Mouse (Mus musculus): ENCODE data around the gene Apobec3. TPM values are rescaled to one million over a fixed set of nuclear protein-coding genes. Genes with fewer than 3 reads are reported as not detected.
"Not testable (repeated sequence)": the region's sequence is repeated elsewhere in the genome, so short reads cannot be mapped to it uniquely, and the experiment has no call there.

Apobec3 gene
- polyA plus RNA-seq, 1 experiment from 2014 or later: 4.3 TPM

GRCm38 (mm10) chr15:79879319-79879718, 12.1 kb upstream of the Apobec3 start:
- 44% methylated on average over 13 of the region's 13 CpGs for WGBS
- Histone ChIP-seq H3K4me1 (replicated peaks) (peaks cover 17% of the 10 kb centered on the region), H3K9me3 (no peaks in the 10 kb centered on the region), H3K4me2 (no peak overlapping the region), H3K27ac (replicated peaks) (peak overlapping the region; percentile 56), H3K9ac (no peak overlapping the region), H3K27me3 (no peaks in the 10 kb centered on the region), H3K36me3 (no peaks in the 10 kb centered on the region), H3K4me3 (no peak overlapping the region)
- ATAC-seq (ENCODE audit: low FRiP score, low read depth): no peak

GRCm38 (mm10) chr15:79880477-79880876, 11.0 kb upstream of the Apobec3 start:
- Histone ChIP-seq H3K4me1 (replicated peaks) (peaks cover 17% of the 10 kb centered on the region), H3K27ac (replicated peaks) (no peak overlapping the region), H3K4me3 (no peak overlapping the region), H3K9me3 (no peaks in the 10 kb centered on the region), H3K27me3 (no peaks in the 10 kb centered on the region), H3K36me3 (no peaks in the 10 kb centered on the region), H3K9ac (no peak overlapping the region), H3K4me2 (no peak overlapping the region)
- 81% methylated on average over 3 of the region's 3 CpGs for WGBS
- ATAC-seq (ENCODE audit: low FRiP score, low read depth): no peak

- Histone ChIP-seq H3K27ac (replicated peaks) (peak overlapping the region; percentile 96), H3K4me1 (replicated peaks) (peaks cover 17% of the 10 kb centered on the region), H3K9me3 (no peaks in the 10 kb centered on the region), H3K36me3 (no peaks in the 10 kb centered on the region), H3K4me2 (peak overlapping the region; percentile 74), H3K27me3 (no peaks in the 10 kb centered on the region), H3K9ac (peak overlapping the region; percentile 70), H3K4me3 (peak overlapping the region; percentile 44)
- ATAC-seq (ENCODE audit: low FRiP score, low read depth): peak; percentile 82
- 17% methylated on average over 19 of the region's 19 CpGs for WGBS
These were observed 8.7 kb upstream of the Apobec3 start for GRCm38 (mm10) chr15:79882623-79883267.

- Histone ChIP-seq H3K9ac (peak overlapping the region; percentile 70), H3K4me2 (peak overlapping the region; percentile 74), H3K36me3 (no peaks in the 10 kb centered on the region), H3K27ac (replicated peaks) (peak overlapping the region; percentile 96), H3K4me3 (peak overlapping the region; percentile 44), H3K9me3 (no peaks in the 10 kb centered on the region), H3K4me1 (replicated peaks) (peaks cover 17% of the 10 kb centered on the region), H3K27me3 (no peaks in the 10 kb centered on the region)
- ATAC-seq (ENCODE audit: low FRiP score, low read depth): peak; percentile 92
- under 1% methylated on average over 30 of the region's 30 CpGs for WGBS
These were observed 8.1 kb upstream of the Apobec3 start for GRCm38 (mm10) chr15:79883352-79883822.

- Histone ChIP-seq H3K4me2 (no peak overlapping the region), H3K27ac (replicated peaks) (0 out of 2 replicates have a peak overlapping the region, but pooled peaks have one; percentile 96), H3K36me3 (no peaks in the 10 kb centered on the region), H3K4me1 (replicated peaks) (peaks cover 10% of the 10 kb centered on the region), H3K4me3 (no peak overlapping the region), H3K9ac (no peak overlapping the region), H3K9me3 (no peaks in the 10 kb centered on the region), H3K27me3 (no peaks in the 10 kb centered on the region)
- WGBS: 76% methylated on average over 5 of the region's 5 CpGs
- ATAC-seq (ENCODE audit: low FRiP score, low read depth): no peak
These were observed 6.6 kb upstream of the Apobec3 start for GRCm38 (mm10) chr15:79884820-79885219.

GRCm38 (mm10) chr15:79892213-79892541, 718 bp downstream of the Apobec3 start:
- H3K27ac ChIP-seq (replicated peaks): no peak overlapping the region
- H3K4me3 ChIP-seq: peak overlapping the region; percentile 29
- no peaks in the 10 kb centered on the region for H3K9me3 ChIP-seq
- peak; percentile 51; the same call in 1 of the 2 replicates for ATAC-seq (ENCODE audit: low FRiP score, low read depth)
- no peak overlapping the region for H3K9ac ChIP-seq
- WGBS: 1% methylated on average over 12 of the region's 12 CpGs
- H3K36me3 ChIP-seq: no peaks in the 10 kb centered on the region
- peaks cover 6% of the 10 kb centered on the region; the same call in 1 of the 2 replicates for H3K27me3 ChIP-seq
- peak overlapping the region; percentile 54 for H3K4me2 ChIP-seq
- peaks cover 9% of the 10 kb centered on the region for H3K4me1 ChIP-seq (replicated peaks)

GRCm38 (mm10) chr15:79892995-79893823, 1.8 kb downstream of the Apobec3 start:
- no peak overlapping the region for H3K9ac ChIP-seq
- peaks cover 9% of the 10 kb centered on the region for H3K4me1 ChIP-seq (replicated peaks)
- no peak for ATAC-seq (ENCODE audit: low FRiP score, low read depth)
- peaks cover 6% of the 10 kb centered on the region; the same call in 1 of the 2 replicates for H3K27me3 ChIP-seq
- H3K4me3 ChIP-seq: no peak overlapping the region
- no peak overlapping the region for H3K27ac ChIP-seq (replicated peaks)
- H3K4me2 ChIP-seq: peak overlapping the region; percentile 54; the same call in 1 of the 2 replicates
- H3K36me3 ChIP-seq: no peaks in the 10 kb centered on the region
- 84% methylated on average over 15 of the region's 15 CpGs for WGBS
- no peaks in the 10 kb centered on the region for H3K9me3 ChIP-seq

GRCm38 (mm10) chr15:79893824-79894123, 2.3 kb downstream of the Apobec3 start:
- H3K27ac ChIP-seq (replicated peaks): no peak overlapping the region
- H3K9me3 ChIP-seq: no peaks in the 10 kb centered on the region
- no peak for ATAC-seq (ENCODE audit: low FRiP score, low read depth)
- H3K36me3 ChIP-seq: no peaks in the 10 kb centered on the region
- peaks cover 6% of the 10 kb centered on the region; the same call in 1 of the 2 replicates for H3K27me3 ChIP-seq
- 72% methylated on average over 3 of the region's 3 CpGs for WGBS
- H3K4me3 ChIP-seq: no peak overlapping the region
- H3K4me2 ChIP-seq: no peak overlapping the region
- H3K9ac ChIP-seq: no peak overlapping the region
- peaks cover 9% of the 10 kb centered on the region for H3K4me1 ChIP-seq (replicated peaks)

- no peak overlapping the region for H3K27ac ChIP-seq (replicated peaks)
- H3K4me3 ChIP-seq: no peak overlapping the region
- H3K9ac ChIP-seq: no peak overlapping the region
- H3K27me3 ChIP-seq: peaks cover 6% of the 10 kb centered on the region; the same call in 1 of the 2 replicates
- ATAC-seq (ENCODE audit: low FRiP score, low read depth): no peak
- no peak overlapping the region for H3K4me2 ChIP-seq
- H3K4me1 ChIP-seq (replicated peaks): peaks cover 9% of the 10 kb centered on the region
- no peaks in the 10 kb centered on the region for H3K36me3 ChIP-seq
- 83% methylated on average over 4 of the region's 4 CpGs for WGBS
- no peaks in the 10 kb centered on the region for H3K9me3 ChIP-seq
These were observed 2.9 kb downstream of the Apobec3 start for GRCm38 (mm10) chr15:79894343-79894742.

- H3K27me3 ChIP-seq; H3K27ac ChIP-seq (replicated peaks); H3K36me3 ChIP-seq; H3K4me2 ChIP-seq; H3K4me3 ChIP-seq; ATAC-seq (ENCODE audit: low FRiP score, low read depth); H3K9me3 ChIP-seq; H3K4me1 ChIP-seq (replicated peaks); H3K9ac ChIP-seq: not testable (repeated sequence)
- WGBS: 94% methylated on average over 12 of the region's 23 CpGs
These were observed 4.0 kb downstream of the Apobec3 start for GRCm38 (mm10) chr15:79895221-79896079.

- Histone ChIP-seq H3K4me2 (no peak overlapping the region), H3K27me3 (peaks cover 2% of the 10 kb centered on the region; the same call in 1 of the 2 replicates), H3K27ac (replicated peaks) (no peak overlapping the region), H3K9ac (no peak overlapping the region), H3K36me3 (no peaks in the 10 kb centered on the region), H3K4me1 (replicated peaks) (peaks cover 7% of the 10 kb centered on the region), H3K9me3 (no peaks in the 10 kb centered on the region), H3K4me3 (no peak overlapping the region)
- 83% methylated on average over 9 of the region's 9 CpGs for WGBS
- no peak for ATAC-seq (ENCODE audit: low FRiP score, low read depth)
These were observed 4.7 kb downstream of the Apobec3 start for GRCm38 (mm10) chr15:79896080-79896725.

Measured in hindbrain, embryonic 15.5 days (tissue).